Mouse (Mus musculus): ENCODE results near the gene Pdk2. TPM values are rescaled to one million over a fixed set of nuclear protein-coding genes. Genes with fewer than 3 reads are reported as not detected.

The Pdk2 gene
- polyA plus RNA-seq, 1 experiment from 2014 or later = 13.9 TPM

- DNase-seq (ENCODE audit: low spot score) = no peak
Observed at GRCm38 (mm10) chr11:95071266-95071665, 30.1 kb upstream of the Pdk2 start.

GRCm38 (mm10) chr11:95070140-95071107, 29.3 kb upstream of the Pdk2 start:
- DNase-seq (ENCODE audit: low spot score) = no peak

GRCm38 (mm10) chr11:95069226-95069957, 28.2 kb upstream of the Pdk2 start:
- DNase-seq (ENCODE audit: low spot score) = no peak

GRCm38 (mm10) chr11:95056768-95057501, 15.8 kb upstream of the Pdk2 start:
- peak; percentile 79 for DNase-seq (ENCODE audit: low spot score)

GRCm38 (mm10) chr11:95053062-95053461, 11.9 kb upstream of the Pdk2 start:
- no peak for DNase-seq (ENCODE audit: low spot score)

GRCm38 (mm10) chr11:95046980-95047680, 6.0 kb upstream of the Pdk2 start:
- DNase-seq (ENCODE audit: low spot score) = peak; percentile 80

- DNase-seq (ENCODE audit: low spot score) = no peak
Observed at GRCm38 (mm10) chr11:95044185-95044870, 3.2 kb upstream of the Pdk2 start.

GRCm38 (mm10) chr11:95043608-95044007, 2.5 kb upstream of the Pdk2 start:
- DNase-seq (ENCODE audit: low spot score) = no peak

GRCm38 (mm10) chr11:95043060-95043459, 1.9 kb upstream of the Pdk2 start:
- no peak for DNase-seq (ENCODE audit: low spot score)

- peak; percentile 62 for DNase-seq (ENCODE audit: low spot score)
Observed at GRCm38 (mm10) chr11:95042096-95042495, 942 bp upstream of the Pdk2 start.

GRCm38 (mm10) chr11:95040491-95041138, 539 bp downstream of the Pdk2 start:
- peak; percentile 46 for DNase-seq (ENCODE audit: low spot score)

GRCm38 (mm10) chr11:95039766-95040165, 1.4 kb downstream of the Pdk2 start:
- no peak for DNase-seq (ENCODE audit: low spot score)

GRCm38 (mm10) chr11:95038818-95039655, 2.1 kb downstream of the Pdk2 start:
- no peak for DNase-seq (ENCODE audit: low spot score)

- no peak for DNase-seq (ENCODE audit: low spot score)
Observed at GRCm38 (mm10) chr11:95038156-95038817, 2.9 kb downstream of the Pdk2 start.

- DNase-seq (ENCODE audit: low spot score) = no peak
Observed at GRCm38 (mm10) chr11:95037306-95037705, 3.8 kb downstream of the Pdk2 start.

- no peak for DNase-seq (ENCODE audit: low spot score)
Observed at GRCm38 (mm10) chr11:95036521-95036920, 4.6 kb downstream of the Pdk2 start.

- DNase-seq (ENCODE audit: low spot score) = no peak
Observed at GRCm38 (mm10) chr11:95034902-95035301, 6.3 kb downstream of the Pdk2 start.

GRCm38 (mm10) chr11:95033617-95034016, 7.5 kb downstream of the Pdk2 start:
- no peak for DNase-seq (ENCODE audit: low spot score)

Data from thymus, postnatal 0 days (tissue).